13 mouse cellular contexts compared by ENCODE assay signal in the genomic region with DNA sequence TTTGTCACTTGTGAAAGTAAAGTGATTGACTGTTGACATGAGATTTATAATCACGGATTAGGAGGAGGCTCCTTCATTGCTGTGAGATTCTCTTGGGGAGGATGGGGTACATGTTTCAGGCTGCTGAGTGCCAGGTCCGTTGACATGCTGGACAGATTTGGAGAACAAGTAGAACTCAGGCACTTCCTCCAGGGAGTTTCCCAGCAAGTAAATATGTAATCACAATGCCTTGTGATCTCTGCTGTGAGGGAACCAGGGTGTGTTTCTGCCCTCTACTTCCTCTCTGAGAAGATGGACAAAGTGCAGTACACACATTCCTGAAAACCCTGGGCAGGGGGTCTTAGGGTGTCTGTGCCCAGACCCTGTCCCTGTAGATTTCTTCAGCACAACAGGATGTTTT. TPM values are rescaled to one million over a fixed set of nuclear protein-coding genes. Genes with fewer than 3 reads are reported as not detected.
A peak's percentile ranks its signal among the peaks of the same experiment; 100 is the strongest.
DNase-seq lines count a peak whose midpoint lies in the region; ATAC-seq and TF ChIP-seq lines count a peak whose summit lies in the region.
"Had no signal": no experiment of that assay in that cellular context is flagged by ENCODE, and none has a peak within 500 bp of the region (broad histone marks: within the 10 kb centered on the region; RNA-seq: fewer than 3 reads in every experiment).

No protein-coding gene starts in this region.

- peak overlapping the region; percentile 60 for H3K27ac ChIP-seq in hindbrain, embryonic 10.5 days
- no peak overlapping the region for H3K27ac ChIP-seq in hindbrain, embryonic 11.5 days (ENCODE audit: low read depth, low read length)
- peak overlapping the region; percentile 96 for H3K27ac ChIP-seq in bone marrow macrophage, adult 2 months (ENCODE audit: insufficient read depth, low read depth, low read length)
- peak overlapping the region; percentile 75 for H3K27ac ChIP-seq in kidney, embryonic 15.5 days

- no peak for TF ChIP-seq POLR2A in bone marrow macrophage, adult 2 months (IDR thresholded peaks at IDR 0.05; ENCODE audit: borderline replicate concordance, low read depth, low read length)

- no peaks in the 10 kb centered on the region for H3K9me3 ChIP-seq in hindbrain, embryonic 10.5 days
- H3K9me3 ChIP-seq in hindbrain, embryonic 11.5 days (ENCODE audit: control insufficient read depth, low read length), result no peaks in the 10 kb centered on the region
- no peaks in the 10 kb centered on the region for H3K9me3 ChIP-seq in kidney, embryonic 15.5 days (replicated peaks)

- H3K4me1 ChIP-seq in hindbrain, embryonic 10.5 days (replicated peaks), result peaks cover 16% of the 10 kb centered on the region
- H3K4me1 ChIP-seq in hindbrain, embryonic 11.5 days (replicated peaks; ENCODE audit: control insufficient read depth, insufficient read depth, low read length), result no peaks in the 10 kb centered on the region
- H3K4me1 ChIP-seq in bone marrow macrophage, adult 2 months (ENCODE audit: control insufficient read depth, insufficient read depth, low read length), result peaks cover 80% of the 10 kb centered on the region
- H3K4me1 ChIP-seq in kidney, embryonic 15.5 days, result peaks cover 12% of the 10 kb centered on the region; the same call in 1 of the 2 replicates

- H3K4me2 ChIP-seq in hindbrain, embryonic 11.5 days (replicated peaks; ENCODE audit: low read depth, low read length), result no peak overlapping the region
- no peak overlapping the region for H3K4me2 ChIP-seq in kidney, embryonic 15.5 days

- DNase-seq in hindbrain, embryonic 10.5 days (ENCODE audit: low spot score), result no peak
- DNase-seq in hindbrain, embryonic 11.5 days (ENCODE audit: low spot score), result no peak
- DNase-seq in CD4-positive helper T cell, adult 2 months (ENCODE audit: low read depth, low spot score), result peak; percentile 57
- no peak for DNase-seq in natural killer cell, adult 2 months (ENCODE audit: low spot score in 2 of 2)
- no peak for DNase-seq in gastrocnemius, postnatal 10 days
- DNase-seq in cerebellum, postnatal 36 days, result no peak
- DNase-seq: adrenal gland, postnatal 10 days; thymus, postnatal 4 days had no signal

- peaks cover 29% of the 10 kb centered on the region for H3K36me3 ChIP-seq in hindbrain, embryonic 10.5 days
- no peaks in the 10 kb centered on the region for H3K36me3 ChIP-seq in hindbrain, embryonic 11.5 days (ENCODE audit: control insufficient read depth, insufficient read depth, low read length)
- peaks cover 35% of the 10 kb centered on the region for H3K36me3 ChIP-seq in kidney, embryonic 15.5 days

- H3K27me3 ChIP-seq in hindbrain, embryonic 10.5 days (ENCODE audit: insufficient read depth, poor library complexity, severe bottlenecking), result no peaks in the 10 kb centered on the region
- no peaks in the 10 kb centered on the region for H3K27me3 ChIP-seq in hindbrain, embryonic 11.5 days (ENCODE audit: control insufficient read depth, insufficient read depth, low read length)
- H3K27me3 ChIP-seq in kidney, embryonic 15.5 days, result no peaks in the 10 kb centered on the region

- 82% methylated on average over 2 of the region's 2 CpGs for WGBS in hindbrain, embryonic 10.5 days
- 86% methylated on average over 2 of the region's 2 CpGs for WGBS in hindbrain, embryonic 11.5 days
- 63% methylated on average over 2 of the region's 2 CpGs for WGBS in kidney, embryonic 15.5 days

- no peak for ATAC-seq in hindbrain, embryonic 11.5 days (ENCODE audit: low FRiP score)
- ATAC-seq in kidney, embryonic 15.5 days (replicated peaks; ENCODE audit: low FRiP score), result no peak

- no peak for TF ChIP-seq CTCF in bone marrow macrophage, adult 2 months (IDR thresholded peaks at IDR 0.05; ENCODE audit: low read depth, low read length)

- H3K9ac ChIP-seq in hindbrain, embryonic 11.5 days (ENCODE audit: low read depth, low read length), result no peak overlapping the region
- no peak overlapping the region for H3K9ac ChIP-seq in kidney, embryonic 15.5 days

- H3K4me3 ChIP-seq in hindbrain, embryonic 10.5 days, result no peak overlapping the region
- no peak overlapping the region for H3K4me3 ChIP-seq in hindbrain, embryonic 11.5 days (ENCODE audit: low read depth, low read length)
- H3K4me3 ChIP-seq in bone marrow macrophage, adult 2 months (ENCODE audit: insufficient read depth, low read length), result peak overlapping the region; percentile 7
- no peak overlapping the region for H3K4me3 ChIP-seq in kidney, embryonic 15.5 days (replicated peaks)

RNA-seq across cellular contexts. Expression of a gene that starts 20.0 kb away (rescaled TPM):
- polyA plus RNA-seq in hindbrain, embryonic 10.5 days (2016; fragmentation: Nextera tagmentation; extraction: Ambion mirVana), result not detected in 2 replicates
- not detected in 2 replicates for polyA plus RNA-seq in hindbrain, embryonic 11.5 days (2014; fragmentation: Nextera tagmentation; extraction: Ambion mirVana)
- not detected in 2 replicates for polyA plus RNA-seq in bone marrow macrophage, adult 2 months (2012; ENCODE audit: insufficient read depth, insufficient read length, missing spikeins)
- not detected in 2 replicates for polyA plus RNA-seq in kidney, embryonic 15.5 days (2015; fragmentation: Nextera tagmentation; extraction: Ambion mirVana)
- not detected for total RNA-seq in gastrocnemius, postnatal 10 days (2021)
- total RNA-seq: adrenal gland, postnatal 10 days; gastrocnemius, postnatal 4 days had no signal

RNA-seq across cellular contexts. Expression of a gene that starts 23.4 kb away (rescaled TPM):
- not detected in 2 replicates for polyA plus RNA-seq in hindbrain, embryonic 10.5 days (2016; fragmentation: Nextera tagmentation; extraction: Ambion mirVana)
- not detected in 2 replicates for polyA plus RNA-seq in hindbrain, embryonic 11.5 days (2014; fragmentation: Nextera tagmentation; extraction: Ambion mirVana)
- not detected in 2 replicates for polyA plus RNA-seq in bone marrow macrophage, adult 2 months (2012; ENCODE audit: insufficient read depth, insufficient read length, missing spikeins)
- polyA plus RNA-seq in kidney, embryonic 15.5 days (2015; fragmentation: Nextera tagmentation; extraction: Ambion mirVana), result 0.27 TPM in 1 of 2 replicates, not detected in the other
- total RNA-seq in gastrocnemius, postnatal 10 days (2021), result 10 to 100 TPM; 30.7 to 35.0 TPM
- total RNA-seq: ES-E14 had no signal

RNA-seq across cellular contexts. Expression of a gene that starts 33.0 kb away (rescaled TPM):
- polyA plus RNA-seq in hindbrain, embryonic 10.5 days (2016; fragmentation: Nextera tagmentation; extraction: Ambion mirVana), result 12.6 and 14.6 TPM in 2 replicates
- polyA plus RNA-seq in hindbrain, embryonic 11.5 days (2014; fragmentation: Nextera tagmentation; extraction: Ambion mirVana), result 11.9 and 17.6 TPM in 2 replicates
- polyA plus RNA-seq in bone marrow macrophage, adult 2 months (2012; ENCODE audit: insufficient read depth, insufficient read length, missing spikeins), result 139 and 151 TPM in 2 replicates
- 14.8 and 15.8 TPM in 2 replicates for polyA plus RNA-seq in kidney, embryonic 15.5 days (2015; fragmentation: Nextera tagmentation; extraction: Ambion mirVana)
- 10 to 100 TPM; 28.6 to 37.0 TPM for total RNA-seq in gastrocnemius, postnatal 10 days (2021)

RNA-seq across cellular contexts. Expression of a gene that starts 43.3 kb away (rescaled TPM):
- 0.34 and 0.80 TPM in 2 replicates for polyA plus RNA-seq in hindbrain, embryonic 10.5 days (2016; fragmentation: Nextera tagmentation; extraction: Ambion mirVana)
- polyA plus RNA-seq in hindbrain, embryonic 11.5 days (2014; fragmentation: Nextera tagmentation; extraction: Ambion mirVana), result 0.64 and 1.2 TPM in 2 replicates
- polyA plus RNA-seq in bone marrow macrophage, adult 2 months (2012; ENCODE audit: insufficient read depth, insufficient read length, missing spikeins), result not detected in 2 replicates
- 0.19 and 0.30 TPM in 2 replicates for polyA plus RNA-seq in kidney, embryonic 15.5 days (2015; fragmentation: Nextera tagmentation; extraction: Ambion mirVana)
- total RNA-seq in gastrocnemius, postnatal 10 days (2021), result under 1 TPM; 0.12 to 0.29 TPM
- total RNA-seq: left cerebral cortex, adult 18-20 months had no signal

RNA-seq across cellular contexts. Expression of a gene that starts 51.4 kb away (rescaled TPM):
- polyA plus RNA-seq in hindbrain, embryonic 10.5 days (2016; fragmentation: Nextera tagmentation; extraction: Ambion mirVana), result 90.6 and 97.1 TPM in 2 replicates
- 86.6 and 94.3 TPM in 2 replicates for polyA plus RNA-seq in hindbrain, embryonic 11.5 days (2014; fragmentation: Nextera tagmentation; extraction: Ambion mirVana)
- polyA plus RNA-seq in bone marrow macrophage, adult 2 months (2012; ENCODE audit: insufficient read depth, insufficient read length, missing spikeins), result 70.1 and 76.6 TPM in 2 replicates
- polyA plus RNA-seq in kidney, embryonic 15.5 days (2015; fragmentation: Nextera tagmentation; extraction: Ambion mirVana), result 115 and 122 TPM in 2 replicates
- 10 to 100 TPM; 41.9 to 43.7 TPM for total RNA-seq in gastrocnemius, postnatal 10 days (2021)
